Mouse (Mus musculus) brain, embryonic 18.5 days (tissue): ENCODE data around the gene Grm6.

Experiments
- DNase-seq: peaks from one replicate; pipeline ENCODE4 v3.0.0-alpha.2; 2012; ENCODE audit warnings: low read depth, low spot score

Grm6 gene

GRCm38 (mm10) chr11:50850177-50850735 lies at the start of gene Grm6:
Gene Grm6 (plus strand): TSS chr11:50850685.
- DNase-seq = no peak

GRCm38 (mm10) chr11:50814233-50814632 lies 36.3 kb upstream of the Grm6 start:
- DNase-seq = no peak

GRCm38 (mm10) chr11:50826214-50826613 lies 24.3 kb upstream of the Grm6 start:
- DNase-seq = no peak

- DNase-seq = peak; percentile 79
Measured at GRCm38 (mm10) chr11:50827010-50827953, 23.2 kb upstream of the Grm6 start, which contains the start of gene Zfp354c. Gene Zfp354c (minus strand): TSS chr11:50827724.

- DNase-seq = no peak
Measured at GRCm38 (mm10) chr11:50835727-50836126, 14.8 kb upstream of the Grm6 start.

- peak; percentile 78 for DNase-seq
Measured at GRCm38 (mm10) chr11:50841023-50841735, 9.3 kb upstream of the Grm6 start, which contains the start of gene Zfp879. Gene Zfp879 (minus strand): TSS chr11:50841552.

GRCm38 (mm10) chr11:50845951-50846350 lies 4.5 kb upstream of the Grm6 start:
- no peak for DNase-seq

- DNase-seq = no peak
Measured at GRCm38 (mm10) chr11:50847047-50847446, 3.4 kb upstream of the Grm6 start.

- no peak for DNase-seq
Measured at GRCm38 (mm10) chr11:50848520-50849137, 1.9 kb upstream of the Grm6 start.

GRCm38 (mm10) chr11:50849310-50849709 lies 1.2 kb upstream of the Grm6 start:
- no peak for DNase-seq

GRCm38 (mm10) chr11:50850989-50851601 lies 610 bp downstream of the Grm6 start:
- DNase-seq = no peak

GRCm38 (mm10) chr11:50878641-50879040 lies 28.2 kb downstream of the Grm6 start:
- DNase-seq = no peak

GRCm38 (mm10) chr11:50883756-50884155 lies 33.3 kb downstream of the Grm6 start:
- no peak for DNase-seq

- DNase-seq = no peak
Measured at GRCm38 (mm10) chr11:50886231-50886932, 35.9 kb downstream of the Grm6 start.

- DNase-seq = no peak
Measured at GRCm38 (mm10) chr11:50886933-50887293, 36.4 kb downstream of the Grm6 start.

- peak; percentile 92 for DNase-seq
Measured at GRCm38 (mm10) chr11:50887390-50888128, 37.1 kb downstream of the Grm6 start, which contains the start of gene Zfp454. Gene Zfp454 (minus strand): TSS chr11:50887651.

GRCm38 (mm10) chr11:50892441-50892840 lies 42.0 kb downstream of the Grm6 start:
- no peak for DNase-seq

- DNase-seq = no peak
Measured at GRCm38 (mm10) chr11:50897359-50897758, 46.9 kb downstream of the Grm6 start.

GRCm38 (mm10) chr11:50908136-50908535 lies 57.7 kb downstream of the Grm6 start:
- DNase-seq = no peak

GRCm38 (mm10) chr11:50913301-50913700 lies 62.8 kb downstream of the Grm6 start:
- no peak for DNase-seq
